Mouse (Mus musculus) CD8-positive naive resting alpha-beta T cell, adult 2 months (primary cell): ENCODE measurements around the gene A830031A19Rik.

Experiments
- DNase-seq, 2 experiments: peaks; one replicate each; pipeline ENCODE4 v3.0.0; 2022; ENCODE audit warnings: low read depth in 2 of 2, low spot score in 2 of 2

Gene A830031A19Rik

GRCm38 (mm10) chr11:24095656-24096353 is 21.0 kb upstream of the A830031A19Rik start:
- DNase-seq = no peak

GRCm38 (mm10) chr11:24095236-24095635 is 20.4 kb upstream of the A830031A19Rik start:
- DNase-seq = no peak

- no peak for DNase-seq
Measured at GRCm38 (mm10) chr11:24094086-24094487, 19.2 kb upstream of the A830031A19Rik start.

GRCm38 (mm10) chr11:24092618-24093017 is 17.8 kb upstream of the A830031A19Rik start:
- DNase-seq = no peak

- DNase-seq = no peak
Measured at GRCm38 (mm10) chr11:24091393-24092080, 16.7 kb upstream of the A830031A19Rik start.

- no peak for DNase-seq
Measured at GRCm38 (mm10) chr11:24090443-24090842, 15.6 kb upstream of the A830031A19Rik start.

- no peak for DNase-seq
Measured at GRCm38 (mm10) chr11:24087069-24087468, 12.2 kb upstream of the A830031A19Rik start.

- no peak for DNase-seq
Measured at GRCm38 (mm10) chr11:24085986-24086385, 11.1 kb upstream of the A830031A19Rik start.

GRCm38 (mm10) chr11:24084590-24084989 is 9.7 kb upstream of the A830031A19Rik start:
- DNase-seq = no peak

- DNase-seq = no peak
Measured at GRCm38 (mm10) chr11:24084077-24084476, 9.2 kb upstream of the A830031A19Rik start.

- DNase-seq = no peak
Measured at GRCm38 (mm10) chr11:24083423-24083822, 8.6 kb upstream of the A830031A19Rik start.

GRCm38 (mm10) chr11:24083076-24083405 is 8.2 kb upstream of the A830031A19Rik start:
- no peak for DNase-seq

GRCm38 (mm10) chr11:24082385-24083075 is 7.7 kb upstream of the A830031A19Rik start:
- no peak for DNase-seq

- DNase-seq = no peak
Measured at GRCm38 (mm10) chr11:24081687-24082384, 7.0 kb upstream of the A830031A19Rik start.

GRCm38 (mm10) chr11:24081016-24081686 is 6.3 kb upstream of the A830031A19Rik start:
- DNase-seq = no peak

- no peak for DNase-seq
Measured at GRCm38 (mm10) chr11:24080541-24080940, 5.7 kb upstream of the A830031A19Rik start.

GRCm38 (mm10) chr11:24079392-24080391 is 4.8 kb upstream of the A830031A19Rik start:
- no peak for DNase-seq

- DNase-seq = no peak
Measured at GRCm38 (mm10) chr11:24078706-24079316, 4.0 kb upstream of the A830031A19Rik start.
